Mouse (Mus musculus) spleen, adult 2 months (tissue): ENCODE results near the gene Mapk14. TPM values are rescaled to one million over a fixed set of nuclear protein-coding genes. Genes with fewer than 3 reads are reported as not detected.

Source experiments
- DNase-seq, 2 experiments: peaks; one replicate each; pipeline versions ENCODE4 v3.0.0 to v3.0.0-alpha.2; 2012 to 2021; ENCODE audit warnings: low spot score in 2 of 2, low read depth in 1 of 2
- H3K27ac ChIP-seq: fragments of 200-500 bp; 2 replicates; pipeline ENCODE4 v1.5.1; 2012; ENCODE audit warnings: low read length, inconsistent platforms; ENCODE audit not compliant: insufficient read depth
- H3K27me3 ChIP-seq: fragments of 200-500 bp; 2 replicates; pipeline ENCODE4 v1.6.1; 2012; ENCODE audit warnings: mild to moderate bottlenecking, moderate library complexity, low read length, inconsistent platforms; ENCODE audit not compliant: control insufficient read depth, insufficient read depth
- H3K36me3 ChIP-seq: fragments of 200-500 bp; 2 replicates; pipeline ENCODE4 v1.6.1; 2012; ENCODE audit warnings: mild to moderate bottlenecking, low read length, inconsistent platforms; ENCODE audit not compliant: control insufficient read depth, insufficient read depth
- H3K4me1 ChIP-seq: fragments of 200-500 bp; 2 replicates; pipeline ENCODE4 v1.6.1; 2011; ENCODE audit warnings: inconsistent platforms; ENCODE audit not compliant: control insufficient read depth, insufficient read depth, insufficient read length
- H3K4me3 ChIP-seq: fragments of 200-500 bp; 2 replicates; pipeline ENCODE4 v1.5.1; 2011; ENCODE audit warnings: mild to moderate bottlenecking, inconsistent platforms; ENCODE audit not compliant: insufficient read depth, insufficient read length; ENCODE audit errors: extremely low read depth
- CTCF ChIP-seq: fragments of 200-500 bp; IDR thresholded peaks from 2 replicates; pipeline ENCODE4 v1.5.1; 2011; ENCODE audit warnings: mild to moderate bottlenecking, inconsistent platforms; ENCODE audit not compliant: insufficient read depth, insufficient read length, insufficient replicate concordance; ENCODE audit errors: extremely low read depth
- POLR2A ChIP-seq: fragments of 200-500 bp; IDR thresholded peaks from 2 replicates; pipeline ENCODE4 v1.6.1; 2011; ENCODE audit warnings: low read depth, low read length, inconsistent platforms
- WGBS: fragments of 180-500 bp; shearing (Covaris S2); methylation state at CpG from one replicate; pipeline ENCODE4 v1.1.7; 2018; 5-methylcytosine and 5-hydroxymethylcytosine counted together
- polyA plus RNA-seq: library from polyadenylated mRNA; depleted of rRNA; stranded (reverse); fragments of >200 nt; gene quantifications from 2 replicates; pipeline ENCODE4 v1.2.3, GENCODE M21; 2012

The Mapk14 gene
- polyA plus RNA-seq, 1 experiment = 83.1 TPM

- no peak for TF ChIP-seq CTCF
- H3K27ac ChIP-seq = no peak overlapping the region
- no peaks in the 10 kb centered on the region for H3K36me3 ChIP-seq
- peak in 1 of 2 experiments; percentile 15 for DNase-seq
- no peak overlapping the region for H3K4me3 ChIP-seq
- H3K4me1 ChIP-seq = no peaks in the 10 kb centered on the region
- no peaks in the 10 kb centered on the region for H3K27me3 ChIP-seq
- WGBS = 21% methylated on average over 4 of the region's 4 CpGs
Observed at GRCm38 (mm10) chr17:28657936-28658335, 33.2 kb upstream of the Mapk14 start.

- no peak overlapping the region for H3K27ac ChIP-seq
- DNase-seq = no peak
- TF ChIP-seq CTCF (no peak), POLR2A (no peak)
- H3K4me3 ChIP-seq = no peak overlapping the region
- no peaks in the 10 kb centered on the region for H3K36me3 ChIP-seq
- H3K4me1 ChIP-seq = no peaks in the 10 kb centered on the region
- WGBS = 86% methylated on average over 6 of the region's 6 CpGs
- no peaks in the 10 kb centered on the region for H3K27me3 ChIP-seq
Observed at GRCm38 (mm10) chr17:28659564-28659963, 31.6 kb upstream of the Mapk14 start.

DNA sequence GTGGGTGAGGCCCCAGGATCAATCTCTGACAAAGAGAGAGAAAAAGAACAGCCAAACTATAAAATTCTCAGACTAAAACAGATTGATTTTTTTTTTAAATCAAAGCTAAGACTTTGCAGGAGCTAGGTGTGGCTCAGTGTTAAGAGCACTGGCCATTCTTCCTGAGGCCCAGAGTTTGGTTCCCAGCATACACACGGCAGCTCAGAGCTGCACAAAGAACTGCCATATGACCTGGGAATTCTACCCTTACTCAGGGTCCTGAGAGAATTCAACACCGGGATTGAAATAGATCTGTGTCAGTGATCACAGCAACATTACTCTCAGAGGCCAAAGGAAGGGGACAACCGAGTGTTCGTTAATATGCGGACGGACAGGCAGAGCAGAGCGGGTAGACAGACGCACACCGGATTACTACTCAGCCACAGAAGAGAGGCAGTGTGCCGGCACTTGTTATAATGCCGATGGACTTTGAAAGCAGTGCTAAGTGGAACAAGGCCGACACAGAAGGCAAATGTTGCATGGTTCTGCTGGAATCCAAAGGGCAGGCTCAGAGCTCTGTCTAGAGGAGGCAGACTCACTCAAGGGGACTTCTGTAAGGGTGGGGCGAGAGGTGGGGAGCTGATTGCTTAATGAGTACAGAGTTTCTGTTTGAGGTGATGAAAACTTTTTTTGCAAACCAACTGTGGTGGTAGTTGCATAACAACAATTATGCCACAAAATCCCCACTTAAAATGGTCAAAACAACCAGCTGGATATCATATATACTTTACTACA, 8.6 kb upstream of the Mapk14 start:
- H3K4me1 ChIP-seq = no peaks in the 10 kb centered on the region
- H3K27me3 ChIP-seq = no peaks in the 10 kb centered on the region
- no peaks in the 10 kb centered on the region for H3K36me3 ChIP-seq
- no peak overlapping the region for H3K27ac ChIP-seq
- no peak for DNase-seq
- no peak overlapping the region for H3K4me3 ChIP-seq
- no peak for TF ChIP-seq POLR2A
- no peak for TF ChIP-seq CTCF
- WGBS = 91% methylated on average over 13 of the region's 13 CpGs

DNA sequence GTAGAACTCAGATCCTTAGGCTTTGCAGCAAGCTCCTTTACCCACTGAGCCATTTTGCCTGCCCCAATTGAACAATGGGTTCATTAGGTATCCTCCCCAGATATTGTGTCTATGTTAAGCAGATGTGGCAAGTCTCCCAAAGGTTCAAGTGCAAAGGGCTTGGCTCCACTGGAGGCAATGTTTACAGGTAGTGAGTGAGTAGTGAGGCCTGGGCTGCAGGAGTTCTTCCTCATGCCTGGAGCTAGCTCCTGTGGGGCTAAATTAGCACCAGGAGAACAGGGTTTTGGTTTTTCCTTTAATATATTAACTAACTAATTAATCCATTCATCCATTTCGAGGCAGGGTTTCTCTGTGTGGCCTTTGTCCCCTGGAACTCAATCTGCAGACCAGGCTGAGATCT, 7.5 kb upstream of the Mapk14 start:
- DNase-seq = no peak

GRCm38 (mm10) chr17:28684631-28685030, 6.5 kb upstream of the Mapk14 start:
- 93% methylated on average over 19 of the region's 19 CpGs for WGBS
- Histone ChIP-seq H3K27me3 (peaks cover 2% of the 10 kb centered on the region; the same call in 1 of the 2 replicates), H3K4me1 (peaks cover 3% of the 10 kb centered on the region), H3K36me3 (no peaks in the 10 kb centered on the region), H3K4me3 (no peak overlapping the region), H3K27ac (no peak overlapping the region)
- DNase-seq = no peak
- TF ChIP-seq POLR2A = no peak
- no peak for TF ChIP-seq CTCF

More for the DNA sequence above, 7.5 kb upstream of the Mapk14 start:
- no peak overlapping the region for H3K27ac ChIP-seq
- TF ChIP-seq CTCF = no peak
- no peak for TF ChIP-seq POLR2A
- H3K4me1 ChIP-seq = no peaks in the 10 kb centered on the region
- H3K27me3 ChIP-seq = no peaks in the 10 kb centered on the region
- WGBS = 86% methylated on average over 1 of the region's 1 CpGs
- no peak overlapping the region for H3K4me3 ChIP-seq
- no peaks in the 10 kb centered on the region for H3K36me3 ChIP-seq

GRCm38 (mm10) chr17:28687354-28687753, 3.8 kb upstream of the Mapk14 start:
- Histone ChIP-seq H3K4me1 (peaks cover 7% of the 10 kb centered on the region), H3K27ac (no peak overlapping the region), H3K4me3 (no peak overlapping the region), H3K27me3 (peaks cover 7% of the 10 kb centered on the region; the same call in 1 of the 2 replicates), H3K36me3 (no peaks in the 10 kb centered on the region)
- WGBS = 23% methylated on average over 4 of the region's 4 CpGs
- TF ChIP-seq POLR2A (no peak), CTCF (no peak)
- DNase-seq = no peak
